Mouse (Mus musculus) megakaryocyte, embryonic 14.5 days (primary cell): ENCODE data around the gene Bcl2l1. TPM values are rescaled to one million over a fixed set of nuclear protein-coding genes. Genes with fewer than 3 reads are reported as not detected.
A peak's percentile ranks its signal among the peaks of the same experiment; 100 is the strongest.

Experiments
- H3K27me3 ChIP-seq: replicated peaks from 2 replicates; pipeline ENCODE3; 2012; ENCODE audit warnings: inconsistent platforms
- H3K36me3 ChIP-seq: replicated peaks from 2 replicates; pipeline ENCODE3; 2012; ENCODE audit warnings: low read length, inconsistent platforms, mixed read lengths
- H3K4me1 ChIP-seq: 2 replicates; pipeline ENCODE4 v1.6.1; 2012; ENCODE audit warnings: inconsistent platforms
- H3K4me3 ChIP-seq: replicated peaks from 2 replicates; pipeline ENCODE3; 2012; ENCODE audit warnings: moderate library complexity, mild to moderate bottlenecking, inconsistent platforms
- H3K9me3 ChIP-seq: 2 replicates; pipeline ENCODE4 v1.6.1; 2012; ENCODE audit warnings: inconsistent platforms
- FLI1 ChIP-seq: IDR thresholded peaks from 2 replicates; pipeline ENCODE4 v1.6.1; 2012; ENCODE audit warnings: low read length, inconsistent platforms, mixed read lengths
- GATA1 ChIP-seq: IDR thresholded peaks from 3 replicates; pipeline ENCODE4 v1.6.1; 2012; ENCODE audit warnings: mixed read lengths, low read length, inconsistent platforms, borderline replicate concordance
- polyA plus RNA-seq: library from polyadenylated mRNA; stranded (reverse); fragments of >175 nt; gene quantifications from 2 replicates; pipeline ENCODE4 v1.2.3, GENCODE M21; 2012; ENCODE audit warnings: low replicate concordance; ENCODE audit not compliant: insufficient read depth

The Bcl2l1 gene
- polyA plus RNA-seq: 498 and 1,222 TPM in 2 replicates

DNA sequence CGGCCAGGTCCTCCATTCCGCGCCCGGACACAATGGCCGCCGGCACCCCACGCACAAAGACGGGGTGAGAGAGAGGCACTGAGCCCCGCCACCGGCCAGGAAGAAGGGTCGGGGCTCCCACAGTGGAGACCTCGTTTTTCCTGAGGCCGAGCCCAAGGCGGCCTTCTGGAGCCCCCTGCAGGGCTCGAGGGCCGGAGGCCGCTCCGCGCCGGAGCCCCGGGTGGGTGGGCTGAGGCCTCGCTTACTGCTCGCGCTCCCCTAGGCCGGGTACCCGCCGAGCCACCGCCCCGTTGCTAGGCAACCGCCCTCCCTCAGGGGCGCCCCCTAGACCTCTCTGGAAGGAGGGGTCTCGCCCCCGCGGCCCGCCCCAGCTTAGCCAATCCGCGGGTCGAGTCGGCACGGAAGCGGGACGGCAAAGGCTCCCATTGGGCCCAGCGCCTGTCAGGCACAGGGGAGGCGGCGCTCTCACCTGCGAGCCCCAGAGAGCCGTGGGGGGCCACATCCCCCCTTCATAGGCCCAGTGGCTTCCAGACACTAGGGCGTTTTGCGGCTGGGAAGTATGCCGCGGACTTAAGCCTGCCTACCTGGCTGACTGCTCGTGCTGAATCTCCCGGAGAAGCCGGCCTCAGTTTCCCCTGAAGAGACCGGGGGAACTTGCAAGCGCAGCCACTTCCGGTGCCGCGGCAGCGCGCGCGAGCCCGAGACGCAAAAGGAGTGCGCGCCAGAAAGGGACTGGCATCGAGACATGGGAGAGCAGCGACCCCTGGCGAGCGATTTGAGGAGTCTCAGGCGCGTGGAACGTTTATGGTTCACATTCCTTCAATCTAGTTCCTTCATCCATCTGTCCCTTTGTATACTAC is at the start of gene Bcl2l1:
TSS of gene Bcl2l1 (minus strand) at position 710 of the 860 bp plus-strand sequence.
- Histone ChIP-seq H3K9me3 (no peaks in the 10 kb centered on the region), H3K27me3 (no peaks in the 10 kb centered on the region), H3K4me3 (peak within 1 kb of the TSS; percentile 98), H3K4me1 (peaks cover 47% of the 10 kb centered on the region), H3K36me3 (peaks cover 35% of the 10 kb centered on the region)
- TF ChIP-seq FLI1: peak; percentile 86
- TF ChIP-seq GATA1: no peak

DNA sequence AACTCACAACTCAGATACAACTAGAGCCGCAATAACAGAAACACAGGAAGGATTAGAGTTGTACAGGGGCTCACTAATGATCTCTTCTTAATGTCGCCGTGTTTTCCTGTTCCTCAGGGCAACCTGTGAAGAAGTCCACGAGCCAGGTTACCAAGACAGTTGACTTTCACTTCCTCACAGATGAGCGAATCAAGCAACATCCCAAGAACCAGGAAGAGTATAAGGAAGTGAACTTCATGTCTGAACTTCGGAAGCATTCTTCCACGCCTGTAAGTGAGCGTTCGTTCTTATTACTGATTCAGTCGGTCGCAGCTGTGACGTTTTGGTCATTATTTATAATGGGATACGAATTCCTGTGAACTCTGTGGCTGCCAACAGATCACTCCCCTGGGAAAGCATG is 49.4 kb upstream of the Bcl2l1 start:
- H3K4me1 ChIP-seq: no peaks in the 10 kb centered on the region
- H3K27me3 ChIP-seq: no peaks in the 10 kb centered on the region
- H3K36me3 ChIP-seq: peaks cover 95% of the 10 kb centered on the region
- no peak overlapping the region for H3K4me3 ChIP-seq
- no peaks in the 10 kb centered on the region for H3K9me3 ChIP-seq
- TF ChIP-seq FLI1 (no peak), GATA1 (no peak)

DNA sequence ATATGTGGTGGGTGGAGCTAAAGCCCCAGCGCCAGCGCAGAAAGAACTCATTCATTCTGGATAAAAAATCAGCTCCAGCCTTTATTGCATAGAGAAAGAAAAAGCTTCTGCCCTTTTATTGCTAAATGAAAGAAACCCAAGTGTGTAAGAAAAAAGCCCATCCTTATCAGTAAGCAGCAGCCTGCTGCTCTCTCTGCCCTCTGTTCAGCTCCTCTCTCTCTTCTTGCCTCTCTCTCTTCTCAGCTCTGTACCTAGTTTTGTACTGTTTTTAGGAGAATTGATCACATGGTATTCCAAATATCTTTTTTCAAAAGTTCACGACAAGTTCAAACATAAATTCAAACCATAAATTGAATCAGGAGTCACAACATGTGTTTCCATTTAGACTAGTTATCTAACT is 46.7 kb upstream of the Bcl2l1 start:
- H3K4me1 ChIP-seq: no peaks in the 10 kb centered on the region
- no peaks in the 10 kb centered on the region for H3K9me3 ChIP-seq
- no peak overlapping the region for H3K4me3 ChIP-seq
- H3K27me3 ChIP-seq: no peaks in the 10 kb centered on the region
- TF ChIP-seq GATA1: no peak
- no peak for TF ChIP-seq FLI1
- peaks cover 95% of the 10 kb centered on the region for H3K36me3 ChIP-seq

DNA sequence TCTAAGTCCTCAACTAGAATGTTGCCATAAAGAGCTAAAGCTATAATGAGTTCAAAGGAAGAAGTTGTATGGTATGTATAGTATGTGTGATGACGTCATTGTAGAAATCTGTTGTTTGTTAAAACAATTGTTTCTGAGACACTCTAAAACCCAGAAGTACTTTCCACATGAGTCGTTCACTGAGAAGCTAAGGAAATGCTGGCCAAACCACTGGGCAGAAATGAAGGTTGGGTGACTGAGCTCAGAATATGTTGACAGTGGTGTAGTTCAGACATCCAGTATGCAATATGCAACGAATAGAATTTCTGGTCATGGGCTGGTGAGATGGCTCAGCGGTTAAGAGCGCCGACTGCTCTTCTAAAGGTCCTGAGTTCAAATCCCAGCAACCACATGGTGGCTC is 31.8 kb upstream of the Bcl2l1 start:
- peaks cover 16% of the 10 kb centered on the region for H3K4me1 ChIP-seq
- TF ChIP-seq GATA1 (no peak), FLI1 (no peak)
- no peaks in the 10 kb centered on the region for H3K9me3 ChIP-seq
- peaks cover 74% of the 10 kb centered on the region for H3K36me3 ChIP-seq
- no peaks in the 10 kb centered on the region for H3K27me3 ChIP-seq
- no peak overlapping the region for H3K4me3 ChIP-seq

DNA sequence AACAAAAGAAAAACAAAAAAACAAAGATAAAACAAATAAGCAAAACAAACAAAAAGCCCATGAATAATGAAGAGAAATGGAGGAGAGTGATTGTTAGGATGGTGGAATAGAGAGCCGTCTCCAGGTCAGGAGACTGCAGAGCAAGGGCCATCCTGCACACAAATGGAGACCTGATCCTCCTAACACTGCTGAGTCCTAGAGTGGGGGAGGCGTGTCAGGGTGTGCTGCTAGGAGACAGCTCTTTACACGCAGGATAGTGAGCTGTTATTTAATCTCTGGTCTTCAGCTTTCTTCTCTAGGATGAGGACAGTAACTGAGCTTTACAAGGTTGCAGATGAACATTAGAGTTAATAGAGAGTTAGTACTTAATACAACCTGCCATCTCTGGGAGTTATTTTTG is 31.1 kb upstream of the Bcl2l1 start:
- Histone ChIP-seq H3K4me3 (no peak overlapping the region), H3K4me1 (peaks cover 19% of the 10 kb centered on the region), H3K36me3 (peaks cover 77% of the 10 kb centered on the region), H3K9me3 (no peaks in the 10 kb centered on the region), H3K27me3 (no peaks in the 10 kb centered on the region)
- TF ChIP-seq FLI1: no peak
- no peak for TF ChIP-seq GATA1

DNA sequence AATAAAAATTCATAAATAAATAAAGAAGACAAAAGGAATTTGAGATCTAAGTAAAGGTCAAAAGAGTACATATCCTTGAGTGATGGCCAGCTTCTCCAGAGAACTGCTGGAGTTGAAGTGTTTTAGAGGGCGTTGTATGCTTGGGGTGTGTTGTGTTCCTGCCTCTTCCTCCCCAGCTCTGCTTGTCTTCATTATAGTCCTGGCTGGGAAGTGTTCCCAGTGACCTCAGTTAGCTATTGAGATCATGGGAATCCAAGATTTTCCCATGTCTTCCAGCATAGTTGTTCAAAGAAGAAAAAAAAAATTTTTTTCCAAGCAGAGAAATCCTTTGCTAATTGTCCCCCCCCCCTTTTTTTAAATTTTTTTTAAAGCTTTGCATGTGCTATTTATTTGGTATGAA is 30.4 kb upstream of the Bcl2l1 start:
- no peak overlapping the region for H3K4me3 ChIP-seq
- TF ChIP-seq FLI1 (no peak), GATA1 (no peak)
- peaks cover 77% of the 10 kb centered on the region for H3K36me3 ChIP-seq
- no peaks in the 10 kb centered on the region for H3K27me3 ChIP-seq
- no peaks in the 10 kb centered on the region for H3K9me3 ChIP-seq
- peaks cover 19% of the 10 kb centered on the region for H3K4me1 ChIP-seq

DNA sequence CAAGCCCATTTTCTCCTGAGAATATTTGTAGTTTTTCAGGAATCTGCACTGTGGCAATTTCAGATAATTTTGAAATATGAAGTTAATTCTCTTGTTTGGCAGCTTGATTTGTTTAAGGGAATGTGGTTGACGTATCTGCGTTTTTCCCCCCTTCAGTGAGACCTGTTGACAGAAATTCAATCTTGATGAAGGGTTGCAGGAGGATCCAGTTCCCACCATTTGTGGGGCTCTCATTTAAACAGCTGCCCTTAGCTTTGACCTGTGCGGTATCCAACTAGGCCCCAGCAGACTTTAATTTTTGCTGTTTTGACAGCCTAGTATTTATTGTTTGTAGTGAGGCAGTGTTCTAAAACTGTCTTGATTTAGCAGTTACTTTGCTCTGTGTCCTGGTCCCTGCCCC is 28.0 kb upstream of the Bcl2l1 start:
- peaks cover 16% of the 10 kb centered on the region for H3K4me1 ChIP-seq
- TF ChIP-seq FLI1 (no peak), GATA1 (no peak)
- no peaks in the 10 kb centered on the region for H3K27me3 ChIP-seq
- H3K36me3 ChIP-seq: peaks cover 76% of the 10 kb centered on the region
- no peak overlapping the region for H3K4me3 ChIP-seq
- no peaks in the 10 kb centered on the region for H3K9me3 ChIP-seq

DNA sequence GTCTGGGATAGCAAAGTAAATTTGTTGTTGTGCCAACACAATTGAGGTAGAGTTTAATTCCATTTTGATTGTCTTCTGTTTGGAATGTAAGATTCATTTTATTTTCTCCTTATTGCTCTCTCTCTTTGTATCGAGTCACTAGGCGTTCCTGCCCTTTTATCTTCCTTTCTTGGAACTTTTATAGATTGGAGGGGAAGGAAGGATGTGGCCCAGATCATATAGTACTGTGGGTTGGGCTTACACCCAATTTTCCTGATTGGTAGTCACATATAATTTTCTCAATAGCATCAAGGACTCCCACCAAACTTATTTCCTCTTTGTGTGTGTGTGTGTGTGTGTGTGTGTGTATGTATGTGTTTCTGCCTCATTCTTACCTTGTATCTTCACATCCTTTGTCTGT is 16.9 kb upstream of the Bcl2l1 start:
- Histone ChIP-seq H3K4me1 (peaks cover 51% of the 10 kb centered on the region), H3K27me3 (no peaks in the 10 kb centered on the region), H3K4me3 (peak overlapping the region; percentile 97), H3K9me3 (no peaks in the 10 kb centered on the region), H3K36me3 (peaks cover 23% of the 10 kb centered on the region)
- TF ChIP-seq FLI1 (no peak), GATA1 (no peak)

DNA sequence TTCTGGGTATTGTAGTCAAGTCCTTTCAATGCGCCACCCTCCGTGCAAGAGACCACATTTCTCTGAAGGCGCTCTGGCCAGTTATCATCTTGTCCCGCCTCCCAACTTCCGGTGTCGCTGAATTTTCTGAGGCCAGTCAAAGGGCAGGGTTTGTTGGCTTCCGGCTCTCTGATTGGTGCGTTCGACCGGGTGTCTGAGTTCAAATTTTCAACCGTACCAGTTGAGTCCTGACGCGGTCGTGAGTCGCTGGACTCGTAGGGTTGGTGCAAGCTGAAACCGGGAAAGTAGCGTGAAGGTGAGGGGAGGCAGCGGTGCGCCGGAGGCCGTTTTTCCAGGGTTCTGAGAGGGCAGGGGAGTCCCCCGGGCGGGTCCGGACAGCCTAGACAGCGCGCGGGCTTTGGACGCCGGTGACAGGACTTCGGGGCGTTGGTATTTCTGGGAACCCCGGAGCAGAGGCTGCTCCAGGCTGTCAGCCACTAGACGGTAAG is 16.3 kb upstream of the Bcl2l1 start, which contains the start of gene Tpx2:
TSS of gene Tpx2 (plus strand) at position 150 of the 488 bp plus-strand sequence.
- H3K27me3 ChIP-seq: no peaks in the 10 kb centered on the region
- H3K4me1 ChIP-seq: peaks cover 45% of the 10 kb centered on the region
- peak within 1 kb of the TSS; percentile 97 for H3K4me3 ChIP-seq
- peaks cover 18% of the 10 kb centered on the region for H3K36me3 ChIP-seq
- no peaks in the 10 kb centered on the region for H3K9me3 ChIP-seq
- TF ChIP-seq GATA1 (no peak), FLI1 (peak; percentile 85; the same call in 1 of the 2 replicates)
